Comparison of ENCODE assay signal across 35 mouse cellular contexts in the genomic region with DNA sequence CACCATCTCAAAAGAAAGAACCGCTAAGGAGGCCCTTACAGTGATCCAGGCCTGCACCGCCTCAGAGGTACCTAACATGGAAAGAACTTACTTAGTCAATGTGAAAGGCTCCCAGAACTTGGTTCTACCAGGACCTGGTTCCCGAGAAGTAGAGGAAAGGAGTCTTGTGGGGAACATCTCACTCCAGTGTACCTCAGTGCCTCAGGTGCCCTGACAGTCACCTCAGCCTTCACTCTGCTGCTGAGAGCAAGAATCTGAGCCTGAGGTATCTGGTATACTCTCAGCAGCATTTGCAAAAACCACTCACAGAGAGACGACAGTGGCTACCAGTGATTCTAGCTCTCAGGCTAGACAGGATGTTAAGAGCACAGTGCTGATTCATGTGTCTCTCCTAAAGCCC.
"Had no signal": no experiment of that assay in that cellular context is flagged by ENCODE, and none has a peak within 500 bp of the region (broad histone marks: within the 10 kb centered on the region; RNA-seq: fewer than 3 reads in every experiment).

No protein-coding gene starts in this region.

- H3K36me3 ChIP-seq: heart, embryonic 10.5 days; heart, embryonic 12.5 days; heart, embryonic 13.5 days; heart, embryonic 15.5 days; intestine, embryonic 15.5 days; kidney, embryonic 15.5 days had no signal

- H3K27ac ChIP-seq: heart, embryonic 10.5 days; heart, embryonic 13.5 days; heart, embryonic 15.5 days; hindbrain, embryonic 10.5 days; hindbrain, embryonic 12.5 days; hindbrain, embryonic 13.5 days; hindbrain, embryonic 14.5 days; hindbrain, embryonic 15.5 days; hindbrain, postnatal 0 days; intestine, embryonic 15.5 days; kidney, embryonic 15.5 days; kidney, postnatal 0 days; layer of hippocampus, adult 2 months had no signal

- H3K4me1 ChIP-seq: heart, embryonic 10.5 days; heart, embryonic 12.5 days; heart, embryonic 13.5 days; heart, embryonic 15.5 days; intestine, embryonic 15.5 days; kidney, embryonic 15.5 days had no signal

- ATAC-seq: hindbrain, embryonic 16.5 days; hindbrain, postnatal 0 days; inflammation-experienced regulatory T-cells, adult 6 months; intestine, embryonic 15.5 days; intestine, embryonic 16.5 days; intestine, postnatal 0 days had no signal

- DNase-seq: heart, postnatal 10 days; heart, postnatal 14 days; heart, postnatal 36 days; heart, postnatal 4 days; kidney, adult 11 months; kidney, adult 18-20 months; kidney, adult 2 months; kidney, adult 8-10 months; kidney, adult 9 months; kidney, postnatal 10 days; kidney, postnatal 14 days; kidney, postnatal 25 days; kidney, postnatal 36 days; kidney, postnatal 4 days; layer of hippocampus, adult 9-11 months; layer of hippocampus, postnatal 36 days had no signal

- H3K4me3 ChIP-seq: heart, embryonic 10.5 days; heart, embryonic 12.5 days; heart, embryonic 13.5 days; heart, embryonic 15.5 days; hindbrain, embryonic 10.5 days; hindbrain, embryonic 12.5 days; hindbrain, embryonic 13.5 days; hindbrain, embryonic 15.5 days; intestine, embryonic 15.5 days; kidney, embryonic 15.5 days; layer of hippocampus, adult 2 months had no signal

- H3K4me2 ChIP-seq: heart, embryonic 11.5 days; heart, embryonic 12.5 days; heart, embryonic 13.5 days; heart, embryonic 15.5 days; hindbrain, embryonic 12.5 days; hindbrain, embryonic 13.5 days; hindbrain, embryonic 14.5 days; hindbrain, embryonic 15.5 days; intestine, embryonic 15.5 days; kidney, embryonic 15.5 days had no signal

- H3K9me3 ChIP-seq: heart, embryonic 10.5 days; heart, embryonic 12.5 days; heart, embryonic 13.5 days; heart, embryonic 15.5 days; hindbrain, embryonic 10.5 days; hindbrain, embryonic 12.5 days; hindbrain, embryonic 13.5 days; hindbrain, embryonic 15.5 days; intestine, embryonic 15.5 days; kidney, embryonic 15.5 days had no signal

- H3K27me3 ChIP-seq: hindbrain, embryonic 13.5 days; hindbrain, embryonic 15.5 days; intestine, embryonic 15.5 days had no signal

- H3K9ac ChIP-seq: heart, embryonic 12.5 days; heart, embryonic 13.5 days; heart, embryonic 15.5 days; hindbrain, embryonic 12.5 days; hindbrain, embryonic 13.5 days; hindbrain, embryonic 14.5 days; hindbrain, embryonic 15.5 days; intestine, embryonic 15.5 days; kidney, embryonic 15.5 days had no signal
